Mouse (Mus musculus): ENCODE measurements at regions not wholly inside any gene's neighbourhood (a gene's known extent, or its start where the extent isn't known, plus 50 kb on each side); places are given as distances from the start of the nearest gene placed in this dataset.
A peak's percentile ranks its signal among the peaks of the same experiment; 100 is the strongest.

- WGBS: 84% methylated on average over 13 of the region's 13 CpGs
- no peak overlapping the region for H3K4me3 ChIP-seq (ENCODE audit: extremely low read depth, insufficient read depth, insufficient read length)
- H3K27me3 ChIP-seq (ENCODE audit: control insufficient read depth, insufficient read depth, low read length): no peaks in the 10 kb centered on the region
- no peak for DNase-seq (ENCODE audit: low read depth in 1 of 2, low spot score in 2 of 2)
- no peaks in the 10 kb centered on the region for H3K36me3 ChIP-seq (ENCODE audit: control insufficient read depth, insufficient read depth, low read length)
- no peak for TF ChIP-seq POLR2A (IDR thresholded peaks at IDR 0.05; ENCODE audit: low read depth, low read length)
- no peak for TF ChIP-seq CTCF (IDR thresholded peaks at IDR 0.05; ENCODE audit: extremely low read depth, insufficient read depth, insufficient read length, insufficient replicate concordance)
- no peak overlapping the region for H3K27ac ChIP-seq (ENCODE audit: insufficient read depth, low read length)
- no peaks in the 10 kb centered on the region for H3K4me1 ChIP-seq (ENCODE audit: control insufficient read depth, insufficient read depth, insufficient read length)
These were observed 123.2 kb upstream of the Satb1 start for GRCm38 (mm10) chr17:51956275-51956674.

- WGBS: 71% methylated on average over 5 of the region's 5 CpGs
- no peak overlapping the region for H3K27ac ChIP-seq (ENCODE audit: insufficient read depth, low read length)
- H3K27me3 ChIP-seq (ENCODE audit: control insufficient read depth, insufficient read depth, low read length): no peaks in the 10 kb centered on the region
- no peak for DNase-seq (ENCODE audit: low read depth in 1 of 2, low spot score in 2 of 2)
- no peak for TF ChIP-seq POLR2A (IDR thresholded peaks at IDR 0.05; ENCODE audit: low read depth, low read length)
- no peak for TF ChIP-seq CTCF (IDR thresholded peaks at IDR 0.05; ENCODE audit: extremely low read depth, insufficient read depth, insufficient read length, insufficient replicate concordance)
- no peaks in the 10 kb centered on the region for H3K4me1 ChIP-seq (ENCODE audit: control insufficient read depth, insufficient read depth, insufficient read length)
- no peak overlapping the region for H3K4me3 ChIP-seq (ENCODE audit: extremely low read depth, insufficient read depth, insufficient read length)
- no peaks in the 10 kb centered on the region for H3K36me3 ChIP-seq (ENCODE audit: control insufficient read depth, insufficient read depth, low read length)
These were observed 104.6 kb upstream of the Satb1 start for GRCm38 (mm10) chr17:51937707-51938106.

GRCm38 (mm10) chr17:51936071-51936470, 103.0 kb upstream of the Satb1 start:
- Histone ChIP-seq H3K27ac (ENCODE audit: insufficient read depth, low read length) (no peak overlapping the region), H3K4me3 (ENCODE audit: extremely low read depth, insufficient read depth, insufficient read length) (no peak overlapping the region), H3K4me1 (ENCODE audit: control insufficient read depth, insufficient read depth, insufficient read length) (no peaks in the 10 kb centered on the region), H3K27me3 (ENCODE audit: control insufficient read depth, insufficient read depth, low read length) (no peaks in the 10 kb centered on the region), H3K36me3 (ENCODE audit: control insufficient read depth, insufficient read depth, low read length) (no peaks in the 10 kb centered on the region)
- no peak for DNase-seq (ENCODE audit: low read depth in 1 of 2, low spot score in 2 of 2)
- WGBS: 88% methylated on average over 5 of the region's 5 CpGs
- TF ChIP-seq CTCF (IDR thresholded peaks at IDR 0.05; ENCODE audit: extremely low read depth, insufficient read depth, insufficient read length, insufficient replicate concordance) (no peak), POLR2A (IDR thresholded peaks at IDR 0.05; ENCODE audit: low read depth, low read length) (no peak)

DNA sequence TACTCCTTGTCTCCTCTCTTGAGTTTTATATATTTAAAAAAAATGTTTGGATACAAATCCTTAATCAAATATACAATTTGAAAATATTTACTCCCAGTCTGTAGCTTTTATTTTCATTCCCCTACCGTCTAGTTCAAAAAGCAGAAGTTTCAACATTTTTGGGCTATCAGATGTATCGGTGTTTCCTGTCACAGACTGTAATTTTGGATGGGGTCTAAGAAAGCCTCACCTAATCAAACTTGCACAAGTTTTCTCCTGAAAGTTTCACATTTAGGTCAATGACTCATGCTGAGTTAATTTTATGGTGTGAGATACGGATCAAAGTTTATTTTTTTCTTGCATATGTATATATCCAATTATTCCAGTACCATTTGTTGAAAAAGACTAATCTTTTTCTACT, 93.3 kb upstream of the Satb1 start:
- H3K4me3 ChIP-seq (ENCODE audit: extremely low read depth, insufficient read depth, insufficient read length): no peak overlapping the region
- 21% methylated on average over 3 of the region's 3 CpGs for WGBS
- DNase-seq (ENCODE audit: low read depth in 1 of 2, low spot score in 2 of 2): no peak

DNA sequence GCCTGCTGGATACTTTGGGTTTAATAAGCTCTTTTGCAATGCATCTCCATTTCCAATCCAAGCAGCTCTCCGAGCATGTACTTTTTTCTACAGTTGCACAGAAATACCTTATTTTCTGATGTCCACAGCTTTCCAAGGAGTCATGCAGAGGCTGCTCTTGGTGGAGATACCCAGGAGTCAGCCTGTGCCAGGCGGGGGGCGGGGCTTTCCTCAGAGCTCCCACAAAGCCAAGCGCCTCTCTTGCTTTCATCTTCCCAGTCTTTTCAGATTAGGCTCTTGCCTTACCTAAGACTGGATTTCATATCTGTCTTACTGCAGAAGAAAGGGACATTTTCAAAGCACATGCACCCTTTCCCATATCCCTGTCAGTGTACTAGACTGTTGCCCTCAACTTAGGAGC, 73.9 kb upstream of the Satb1 start:
- Histone ChIP-seq H3K36me3 (ENCODE audit: control insufficient read depth, insufficient read depth, low read length) (no peaks in the 10 kb centered on the region), H3K4me1 (ENCODE audit: control insufficient read depth, insufficient read depth, insufficient read length) (peaks cover 29% of the 10 kb centered on the region), H3K4me3 (ENCODE audit: extremely low read depth, insufficient read depth, insufficient read length) (no peak overlapping the region), H3K27ac (ENCODE audit: insufficient read depth, low read length) (peak overlapping the region; percentile 71), H3K27me3 (ENCODE audit: control insufficient read depth, insufficient read depth, low read length) (no peaks in the 10 kb centered on the region)
- TF ChIP-seq POLR2A (IDR thresholded peaks at IDR 0.05; ENCODE audit: low read depth, low read length): no peak
- no peak for TF ChIP-seq CTCF (IDR thresholded peaks at IDR 0.05; ENCODE audit: extremely low read depth, insufficient read depth, insufficient read length, insufficient replicate concordance)
- DNase-seq (ENCODE audit: low read depth in 1 of 2, low spot score in 2 of 2): no peak
- WGBS: 83% methylated on average over 4 of the region's 4 CpGs

More for the DNA sequence above, 93.3 kb upstream of the Satb1 start:
- Histone ChIP-seq H3K27ac (ENCODE audit: insufficient read depth, low read length) (no peak overlapping the region), H3K36me3 (ENCODE audit: control insufficient read depth, insufficient read depth, low read length) (no peaks in the 10 kb centered on the region), H3K27me3 (ENCODE audit: control insufficient read depth, insufficient read depth, low read length) (no peaks in the 10 kb centered on the region), H3K4me1 (ENCODE audit: control insufficient read depth, insufficient read depth, insufficient read length) (no peaks in the 10 kb centered on the region; the same call in 1 of the 2 replicates)
- TF ChIP-seq CTCF (IDR thresholded peaks at IDR 0.05; ENCODE audit: extremely low read depth, insufficient read depth, insufficient read length, insufficient replicate concordance): no peak
- TF ChIP-seq POLR2A (IDR thresholded peaks at IDR 0.05; ENCODE audit: low read depth, low read length): no peak

- no peak for DNase-seq (ENCODE audit: low read depth in 1 of 2, low spot score in 2 of 2)
- no peak for TF ChIP-seq POLR2A (IDR thresholded peaks at IDR 0.05; ENCODE audit: low read depth, low read length)
- no peak for TF ChIP-seq CTCF (IDR thresholded peaks at IDR 0.05; ENCODE audit: extremely low read depth, insufficient read depth, insufficient read length, insufficient replicate concordance)
- 42% methylated on average over 4 of the region's 4 CpGs for WGBS
These were observed 73.3 kb upstream of the Satb1 start for GRCm38 (mm10) chr17:51906418-51906817.

GRCm38 (mm10) chr17:51903885-51904284, 70.8 kb upstream of the Satb1 start:
- Histone ChIP-seq H3K36me3 (ENCODE audit: control insufficient read depth, insufficient read depth, low read length) (no peaks in the 10 kb centered on the region), H3K4me3 (ENCODE audit: extremely low read depth, insufficient read depth, insufficient read length) (no peak overlapping the region), H3K27me3 (ENCODE audit: control insufficient read depth, insufficient read depth, low read length) (no peaks in the 10 kb centered on the region), H3K4me1 (ENCODE audit: control insufficient read depth, insufficient read depth, insufficient read length) (peaks cover 33% of the 10 kb centered on the region), H3K27ac (ENCODE audit: insufficient read depth, low read length) (peak overlapping the region; percentile 98)
- TF ChIP-seq POLR2A (IDR thresholded peaks at IDR 0.05; ENCODE audit: low read depth, low read length) (no peak; the same call in 1 of the 2 replicates), CTCF (IDR thresholded peaks at IDR 0.05; ENCODE audit: extremely low read depth, insufficient read depth, insufficient read length, insufficient replicate concordance) (no peak)
- 10% methylated on average over 3 of the region's 3 CpGs for WGBS
- DNase-seq (ENCODE audit: low read depth in 1 of 2, low spot score in 2 of 2): peak; percentile 58 to 88

More at GRCm38 (mm10) chr17:51906418-51906817, 73.3 kb upstream of the Satb1 start:
- Histone ChIP-seq H3K4me1 (ENCODE audit: control insufficient read depth, insufficient read depth, insufficient read length) (peaks cover 29% of the 10 kb centered on the region), H3K27me3 (ENCODE audit: control insufficient read depth, insufficient read depth, low read length) (no peaks in the 10 kb centered on the region), H3K36me3 (ENCODE audit: control insufficient read depth, insufficient read depth, low read length) (no peaks in the 10 kb centered on the region), H3K27ac (ENCODE audit: insufficient read depth, low read length) (peak overlapping the region; percentile 77; the same call in 1 of the 2 replicates), H3K4me3 (ENCODE audit: extremely low read depth, insufficient read depth, insufficient read length) (no peak overlapping the region)
